10 mouse cellular contexts compared by ENCODE assay signal in genomic region chr4:135079859-135080640, GRCm38 (mm10). TPM values are rescaled to one million over a fixed set of nuclear protein-coding genes. Genes with fewer than 3 reads are reported as not detected.
A peak's percentile ranks its signal among the peaks of the same experiment; 100 is the strongest.
DNase-seq lines count a peak whose midpoint lies in the region; ATAC-seq and TF ChIP-seq lines count a peak whose summit lies in the region.
"Had no signal": no experiment of that assay in that cellular context is flagged by ENCODE, and none has a peak within 500 bp of the region (broad histone marks: within the 10 kb centered on the region; RNA-seq: fewer than 3 reads in every experiment).

No protein-coding gene starts in this region.

- WGBS in hindbrain, embryonic 12.5 days, result 47% methylated on average over 23 of the region's 23 CpGs
- 62% methylated on average over 23 of the region's 23 CpGs for WGBS in hindbrain, embryonic 11.5 days
- WGBS in small intestine, adult 2 months, result 59% methylated on average over 23 of the region's 23 CpGs

- no peak for TF ChIP-seq POLR2A in CH12.LX (IDR thresholded peaks at IDR 0.05; ENCODE audit: low read depth, low read length)
- TF ChIP-seq POLR2A in small intestine, adult 2 months (IDR thresholded peaks at IDR 0.05; ENCODE audit: low read depth, low read length), result no peak

- H3K36me3 ChIP-seq in hindbrain, embryonic 12.5 days, result no peaks in the 10 kb centered on the region
- H3K36me3 ChIP-seq in hindbrain, embryonic 11.5 days (ENCODE audit: control insufficient read depth, insufficient read depth, low read length), result no peaks in the 10 kb centered on the region
- no peaks in the 10 kb centered on the region for H3K36me3 ChIP-seq in CH12.LX (replicated peaks in 1 of 2; ENCODE audit: control insufficient read depth in 1 of 2, insufficient read depth in 1 of 2, low read length in 1 of 2)
- H3K36me3 ChIP-seq in small intestine, adult 2 months (ENCODE audit: control insufficient read depth, insufficient read depth, low read length), result no peaks in the 10 kb centered on the region

- TF ChIP-seq CTCF in CH12.LX (conservative IDR thresholded peaks at IDR 0.05 in 1 of 2, IDR thresholded peaks at IDR 0.05 in 1 of 2; ENCODE audit: low read depth in 2 of 2, low read length in 2 of 2), result no peak
- no peak for TF ChIP-seq CTCF in small intestine, adult 2 months (IDR thresholded peaks at IDR 0.05; ENCODE audit: extremely low read depth, insufficient read length, insufficient replicate concordance, low read depth, low read length)

- dilution Hi-C loops in CH12.LX (cut with MboI; ENCODE audit: extremely low pct_ligation_motif_present, extremely low pct_unique_long_range_greater_than_20kb, low sequenced_read_pairs), result no loop called here

- no peak overlapping the region for H3K9ac ChIP-seq in hindbrain, embryonic 12.5 days
- no peak overlapping the region for H3K9ac ChIP-seq in hindbrain, embryonic 11.5 days (ENCODE audit: low read depth, low read length)
- no peak overlapping the region for H3K9ac ChIP-seq in CH12.LX (ENCODE audit: insufficient read depth, low read depth)

- no peaks in the 10 kb centered on the region for H3K79me2 ChIP-seq in CH12.LX (replicated peaks; ENCODE audit: control insufficient read depth, extremely low read depth, insufficient read depth, poor library complexity, severe bottlenecking)

- H3K27me3 ChIP-seq in hindbrain, embryonic 12.5 days, result peaks cover 2% of the 10 kb centered on the region; the same call in 1 of the 2 replicates
- H3K27me3 ChIP-seq in hindbrain, embryonic 11.5 days (ENCODE audit: control insufficient read depth, insufficient read depth, low read length), result no peaks in the 10 kb centered on the region
- H3K27me3 ChIP-seq in CH12.LX (replicated peaks), result no peaks in the 10 kb centered on the region
- no peaks in the 10 kb centered on the region for H3K27me3 ChIP-seq in small intestine, adult 2 months (ENCODE audit: control insufficient read depth, insufficient read depth, low read length)

- H3K9me3 ChIP-seq in hindbrain, embryonic 12.5 days (replicated peaks), result no peaks in the 10 kb centered on the region
- no peaks in the 10 kb centered on the region for H3K9me3 ChIP-seq in hindbrain, embryonic 11.5 days (ENCODE audit: control insufficient read depth, low read length)
- no peaks in the 10 kb centered on the region for H3K9me3 ChIP-seq in CH12.LX (replicated peaks; ENCODE audit: low read length)

- peaks cover 14% of the 10 kb centered on the region for H3K4me1 ChIP-seq in hindbrain, embryonic 12.5 days
- no peaks in the 10 kb centered on the region; the same call in 1 of the 2 replicates for H3K4me1 ChIP-seq in hindbrain, embryonic 11.5 days (replicated peaks; ENCODE audit: control insufficient read depth, insufficient read depth, low read length)
- peaks cover 44 to 74% of the 10 kb centered on the region in 2 experiments for H3K4me1 ChIP-seq in CH12.LX (ENCODE audit: control insufficient read depth in 1 of 2, insufficient read depth in 2 of 2)
- H3K4me1 ChIP-seq in small intestine, adult 2 months (ENCODE audit: control insufficient read depth, insufficient read depth, insufficient read length, low read length), result 0 out of 2 replicates have a peak, but pooled peaks cover 9% of the 10 kb centered on the region

- in situ Hi-C loops in CH12.LX (cut with MboI; ENCODE audit: low pct_ligation_motif_present, low pct_unique_long_range_greater_than_20kb, low sequenced_read_pairs), result loop anchor here (10.0 kb wide), 1 partner anchor 235 kb away; no protein-coding TSS in a partner anchor

- ATAC-seq in hindbrain, embryonic 12.5 days (ENCODE audit: low FRiP score), result no peak
- no peak for ATAC-seq in hindbrain, embryonic 11.5 days (ENCODE audit: low FRiP score)

- DNase-seq in hindbrain, embryonic 11.5 days (ENCODE audit: low spot score), result no peak
- DNase-seq in CH12.LX (ENCODE audit: extremely low read depth), result peak; percentile 68
- DNase-seq in fibroblast of lung, adult 2 months (ENCODE audit: low read depth), result peak; percentile 81
- DNase-seq in gastrocnemius, adult 8-10 months (ENCODE audit: low spot score in 2 of 2), result no peak
- DNase-seq in gastrocnemius, adult 18-20 months (ENCODE audit: low spot score), result no peak
- DNase-seq in ovary, postnatal 36 days (ENCODE audit: low spot score), result no peak
- DNase-seq: lung, postnatal 10 days had no signal

- TF ChIP-seq RAD21 in CH12.LX (IDR thresholded peaks at IDR 0.05; ENCODE audit: low read depth, low read length), result no peak

- H3K27ac ChIP-seq in hindbrain, embryonic 12.5 days, result 0 out of 2 replicates have a peak overlapping the region, but pooled peaks have one; percentile 12
- H3K27ac ChIP-seq in hindbrain, embryonic 11.5 days (ENCODE audit: low read depth, low read length), result no peak overlapping the region
- H3K27ac ChIP-seq in CH12.LX (ENCODE audit: insufficient read depth, low read depth), result peak overlapping the region; percentile 7; the same call in 1 of the 2 replicates
- H3K27ac ChIP-seq in small intestine, adult 2 months (ENCODE audit: insufficient read depth, low read depth, low read length), result peak overlapping the region; percentile 67

- H3K4me3 ChIP-seq in hindbrain, embryonic 12.5 days, result no peak overlapping the region
- H3K4me3 ChIP-seq in hindbrain, embryonic 11.5 days (ENCODE audit: low read depth, low read length), result no peak overlapping the region
- no peak overlapping the region for H3K4me3 ChIP-seq in CH12.LX (replicated peaks in 1 of 3; ENCODE audit: low read depth in 2 of 3, low read length in 2 of 3, poor library complexity in 1 of 3)
- H3K4me3 ChIP-seq in small intestine, adult 2 months (ENCODE audit: low read depth, low read length), result no peak overlapping the region; the same call in 1 of the 2 replicates

- no peak for TF ChIP-seq EP300 in CH12.LX (IDR thresholded peaks at IDR 0.05; ENCODE audit: low read length)

- no peak overlapping the region for H3K4me2 ChIP-seq in hindbrain, embryonic 12.5 days (replicated peaks)
- H3K4me2 ChIP-seq in hindbrain, embryonic 11.5 days (replicated peaks; ENCODE audit: low read depth, low read length), result no peak overlapping the region
- H3K4me2 ChIP-seq in CH12.LX (ENCODE audit: insufficient read depth, low read depth, poor library complexity, severe bottlenecking), result peak overlapping the region; percentile 47; the same call in 1 of the 2 replicates

TF ChIP-seq in CH12.LX, 34 proteins besides CTCF, POLR2A, EP300 and RAD21:
- TF ChIP-seq BHLHE40 (IDR thresholded peaks at IDR 0.05; ENCODE audit: low read depth, low read length) (peak; percentile 72), MEF2A (IDR thresholded peaks at IDR 0.05; ENCODE audit: borderline replicate concordance, low read depth, low read length) (peak; percentile 50; the same call in 1 of the 2 replicates), CHD2 (IDR thresholded peaks at IDR 0.05; ENCODE audit: low read length) (no peak), IRF4 (IDR thresholded peaks at IDR 0.05; ENCODE audit: low read depth, low read length) (peak; percentile 66; the same call in 1 of the 2 replicates), UBTF (IDR thresholded peaks at IDR 0.05; ENCODE audit: low read depth, low read length) (peak; percentile 51; the same call in 1 of the 2 replicates), ETS1 (conservative IDR thresholded peaks at IDR 0.05; ENCODE audit: low read depth, low read length) (peak; percentile 78), USF2 (conservative IDR thresholded peaks at IDR 0.05; ENCODE audit: low read depth, low read length) (no peak), HCFC1 (IDR thresholded peaks at IDR 0.05; ENCODE audit: low read depth, low read length) (no peak), JUND (conservative IDR thresholded peaks at IDR 0.05; ENCODE audit: low read depth, low read length) (no peak), CHD1 (IDR thresholded peaks at IDR 0.05; ENCODE audit: low read depth, low read length) (no peak), ZNF384 (IDR thresholded peaks at IDR 0.05; ENCODE audit: low read depth, low read length) (no peak)

RNA-seq across cellular contexts. Expression of gene Runx3, which starts 40.4 kb away (rescaled TPM):
- polyA plus RNA-seq in hindbrain, embryonic 12.5 days (2016; fragmentation: Nextera tagmentation; extraction: Ambion mirVana), result 0.19 and 0.29 TPM in 2 replicates
- polyA plus RNA-seq in hindbrain, embryonic 11.5 days (2014; fragmentation: Nextera tagmentation; extraction: Ambion mirVana), result 0.21 and 0.28 TPM in 2 replicates
- total RNA-seq in CH12.LX (2012; rRNA removed) (13.7 and 19.7 TPM in 2 replicates), CH12.LX (2014; rRNA removed) (2.4 and 5.0 TPM in 2 replicates)
- polyA plus RNA-seq in CH12.LX (2012; ENCODE audit: insufficient read length, low read depth), result 48.0 and 61.1 TPM in 2 replicates
- polyA plus RNA-seq in small intestine, adult 2 months (2012; rRNA removed), result 7.2 and 23.7 TPM in 2 replicates
- under 1 TPM in 1 of 4 experiments, not detected in 3; 0.07 TPM for total RNA-seq in gastrocnemius, adult 8-10 months (2022)
- under 1 TPM; 0.05 to 0.07 TPM for total RNA-seq in gastrocnemius, adult 18-20 months (2021)
- polyA plus RNA-seq: kidney, embryonic 14.5 days had no signal

Comparison
In these comparisons a context has a peak if more than half of its experiments do, and no peak if none do; other contexts are left out.
1. DNase-seq: peak in CH12.LX (single experiment) and fibroblast of lung, adult 2 months (single experiment); none in hindbrain, embryonic 11.5 days (single experiment), gastrocnemius, adult 8-10 months (0 of 2), gastrocnemius, adult 18-20 months (single experiment) and ovary, postnatal 36 days (single experiment).